Mouse (Mus musculus): ENCODE measurements around the gene Kcnc1. TPM values are rescaled to one million over a fixed set of nuclear protein-coding genes. Genes with fewer than 3 reads are reported as not detected.

Kcnc1 gene
- total and polyA plus RNA-seq, 3 experiments = not detected

- Histone ChIP-seq H3K27ac (ENCODE audit: control insufficient read depth, low read depth, low read length) (no peak overlapping the region), H3K36me3 (ENCODE audit: control insufficient read depth in 1 of 2, insufficient read depth in 2 of 2, low read length in 2 of 2) (no peaks in the 10 kb centered on the region), H3K4me1 (ENCODE audit: control insufficient read depth in 1 of 2, insufficient read depth in 2 of 2, low read length in 2 of 2) (no peaks in the 10 kb centered on the region), H3K27me3 (ENCODE audit: control insufficient read depth in 1 of 2, insufficient read depth in 2 of 2, low read length in 2 of 2) (no peaks in the 10 kb centered on the region), H3K4me3 (ENCODE audit: control insufficient read depth in 1 of 2, insufficient read depth in 1 of 2, low read depth in 2 of 2, low read length in 2 of 2) (no peak overlapping the region), H3K79me2 (ENCODE audit: control insufficient read depth, insufficient read depth, low read length, poor library complexity) (no peaks in the 10 kb centered on the region), H3K9ac (ENCODE audit: control insufficient read depth, low read depth, low read length, poor library complexity, severe bottlenecking) (no peak overlapping the region), H3K9me3 (replicated peaks; ENCODE audit: insufficient read depth, low read length) (no peaks in the 10 kb centered on the region)
- DNase-seq (ENCODE audit: low read depth, low spot score) = no peak
- TF ChIP-seq ZMIZ1 (IDR thresholded peaks at IDR 0.05; ENCODE audit: low read depth, low read length) (no peak), MAFK (IDR thresholded peaks at IDR 0.05; ENCODE audit: borderline replicate concordance, low read depth, low read length) (no peak)
These were observed 25.2 kb downstream of the Kcnc1 start for GRCm38 (mm10) chr7:46421535-46421934.

- Histone ChIP-seq H3K27me3 (ENCODE audit: control insufficient read depth in 1 of 2, insufficient read depth in 2 of 2, low read length in 2 of 2) (no peaks in the 10 kb centered on the region), H3K79me2 (ENCODE audit: control insufficient read depth, insufficient read depth, low read length, poor library complexity) (no peaks in the 10 kb centered on the region), H3K9ac (ENCODE audit: control insufficient read depth, low read depth, low read length, poor library complexity, severe bottlenecking) (no peak overlapping the region), H3K4me1 (ENCODE audit: control insufficient read depth in 1 of 2, insufficient read depth in 2 of 2, low read length in 2 of 2) (no peaks in the 10 kb centered on the region), H3K27ac (ENCODE audit: control insufficient read depth, low read depth, low read length) (no peak overlapping the region), H3K36me3 (ENCODE audit: control insufficient read depth in 1 of 2, insufficient read depth in 2 of 2, low read length in 2 of 2) (no peaks in the 10 kb centered on the region), H3K9me3 (replicated peaks; ENCODE audit: insufficient read depth, low read length) (no peaks in the 10 kb centered on the region), H3K4me3 (ENCODE audit: control insufficient read depth in 1 of 2, insufficient read depth in 1 of 2, low read depth in 2 of 2, low read length in 2 of 2) (no peak overlapping the region)
- TF ChIP-seq ETS1 (IDR thresholded peaks at IDR 0.05; ENCODE audit: low read depth, low read length) (no peak), UBTF (IDR thresholded peaks at IDR 0.05; ENCODE audit: borderline replicate concordance, insufficient read depth, low read depth, low read length) (no peak)
- no peak for DNase-seq (ENCODE audit: low read depth, low spot score)
These were observed 25.9 kb downstream of the Kcnc1 start for GRCm38 (mm10) chr7:46422052-46422763.

- no peaks in the 10 kb centered on the region for H3K9me3 ChIP-seq (replicated peaks; ENCODE audit: insufficient read depth, low read length)
- H3K4me3 ChIP-seq (ENCODE audit: control insufficient read depth in 1 of 2, insufficient read depth in 1 of 2, low read depth in 2 of 2, low read length in 2 of 2) = no peak overlapping the region
- H3K36me3 ChIP-seq (ENCODE audit: control insufficient read depth in 1 of 2, insufficient read depth in 2 of 2, low read length in 2 of 2) = no peaks in the 10 kb centered on the region
- no peaks in the 10 kb centered on the region for H3K4me1 ChIP-seq (ENCODE audit: control insufficient read depth in 1 of 2, insufficient read depth in 2 of 2, low read length in 2 of 2)
- no peak overlapping the region for H3K9ac ChIP-seq (ENCODE audit: control insufficient read depth, low read depth, low read length, poor library complexity, severe bottlenecking)
- TF ChIP-seq EP300 (IDR thresholded peaks at IDR 0.05; ENCODE audit: low read depth in 1 of 2, low read length in 2 of 2) (no peak), TBP (IDR thresholded peaks at IDR 0.05; ENCODE audit: low read depth, low read length) (no peak), MEF2A (IDR thresholded peaks at IDR 0.05; ENCODE audit: extremely low read depth, insufficient replicate concordance, low read depth, low read length, poor library complexity, severe bottlenecking) (no peak), NRF1 (IDR thresholded peaks at IDR 0.05; ENCODE audit: insufficient read depth, low read depth, low read length, poor library complexity, severe bottlenecking) (no peak), BHLHE40 (IDR thresholded peaks at IDR 0.05; ENCODE audit: borderline replicate concordance, low read depth, low read length) (no peak), CTCF (IDR thresholded peaks at IDR 0.05 in 2 of 3, conservative IDR thresholded peaks at IDR 0.05 in 1 of 3; ENCODE audit: control insufficient read depth in 1 of 3, insufficient read depth in 1 of 3, low read depth in 2 of 3, low read length in 3 of 3, poor library complexity in 1 of 3, severe bottlenecking in 1 of 3) (peak; percentile 48 to 80 (median 57)), ZC3H11A (IDR thresholded peaks at IDR 0.05; ENCODE audit: low read depth, low read length) (0 out of 2 replicates have a peak, but pooled peaks have one; percentile 10), JUND (IDR thresholded peaks at IDR 0.05; ENCODE audit: low read depth, low read length) (no peak), HCFC1 (IDR thresholded peaks at IDR 0.05; ENCODE audit: low read depth, low read length) (no peak), ZNF384 (IDR thresholded peaks at IDR 0.05; ENCODE audit: low read depth, low read length) (no peak), SMC3 (IDR thresholded peaks at IDR 0.05; ENCODE audit: low read depth, low read length) (peak; percentile 57), KAT2A (conservative IDR thresholded peaks at IDR 0.05; ENCODE audit: low read depth, low read length) (no peak), MYB (IDR thresholded peaks at IDR 0.05; ENCODE audit: low read depth, low read length) (no peak), RAD21 (IDR thresholded peaks at IDR 0.05; ENCODE audit: low read depth, low read length) (peak; percentile 19)
- no peaks in the 10 kb centered on the region for H3K79me2 ChIP-seq (ENCODE audit: control insufficient read depth, insufficient read depth, low read length, poor library complexity)
- DNase-seq (ENCODE audit: low read depth, low spot score) = peak; percentile 17
- no peaks in the 10 kb centered on the region; a peak in 1 of 4 replicates for H3K27me3 ChIP-seq (ENCODE audit: control insufficient read depth in 1 of 2, insufficient read depth in 2 of 2, low read length in 2 of 2)
- no peak overlapping the region for H3K27ac ChIP-seq (ENCODE audit: control insufficient read depth, low read depth, low read length)
These were observed 26.6 kb downstream of the Kcnc1 start for GRCm38 (mm10) chr7:46422764-46423412.

Data from MEL (cell line).